Mouse (Mus musculus): ENCODE data around the gene Hamp2.
"Not testable (repeated sequence)": the region's sequence is repeated elsewhere in the genome, so short reads cannot be mapped to it uniquely, and the experiment has no call there.

Gene Hamp2

GRCm38 (mm10) chr7:30924581-30924980 is at the start of gene Hamp2:
Gene Hamp2, minus strand, starts transcription at chr7:30924681.
- not testable (repeated sequence) for DNase-seq

GRCm38 (mm10) chr7:30973501-30974289 is 49.2 kb upstream of the Hamp2 start, which contains the start of gene Fam187b:
Gene Fam187b, plus strand, starts transcription at chr7:30973790.
- DNase-seq = peak; percentile 71

GRCm38 (mm10) chr7:30973251-30973500 is 48.7 kb upstream of the Hamp2 start, which contains the start of gene Lsr:
Gene Lsr, minus strand, starts transcription at chr7:30973464.
- no peak for DNase-seq

GRCm38 (mm10) chr7:30972426-30973250 is 48.2 kb upstream of the Hamp2 start:
- DNase-seq = no peak

GRCm38 (mm10) chr7:30971901-30972300 is 47.4 kb upstream of the Hamp2 start:
- no peak for DNase-seq

- no peak for DNase-seq
These were observed 44.7 kb upstream of the Hamp2 start for GRCm38 (mm10) chr7:30969174-30969573.

GRCm38 (mm10) chr7:30968611-30969010 is 44.1 kb upstream of the Hamp2 start:
- DNase-seq = no peak

GRCm38 (mm10) chr7:30966657-30967056 is 42.2 kb upstream of the Hamp2 start:
- no peak for DNase-seq

- no peak for DNase-seq
These were observed 41.2 kb upstream of the Hamp2 start for GRCm38 (mm10) chr7:30965677-30966076.

GRCm38 (mm10) chr7:30964366-30964765 is 39.9 kb upstream of the Hamp2 start:
- DNase-seq = no peak

GRCm38 (mm10) chr7:30962862-30963261 is 38.4 kb upstream of the Hamp2 start:
- DNase-seq = no peak

- DNase-seq = no peak
These were observed 35.4 kb upstream of the Hamp2 start for GRCm38 (mm10) chr7:30959786-30960349.

- no peak for DNase-seq
These were observed 34.5 kb upstream of the Hamp2 start for GRCm38 (mm10) chr7:30958866-30959487.

GRCm38 (mm10) chr7:30958109-30958865 is 33.8 kb upstream of the Hamp2 start:
- DNase-seq = no peak

GRCm38 (mm10) chr7:30957367-30957783 is 32.9 kb upstream of the Hamp2 start:
- DNase-seq = peak; percentile 90

- peak; percentile 83 for DNase-seq
These were observed 32.4 kb upstream of the Hamp2 start, which contains the start of gene Usf2 for GRCm38 (mm10) chr7:30956756-30957366. Gene Usf2, minus strand, starts transcription at chr7:30956803.

- DNase-seq = no peak
These were observed 31.9 kb upstream of the Hamp2 start for GRCm38 (mm10) chr7:30956357-30956751.

GRCm38 (mm10) chr7:30955584-30956356 is 31.3 kb upstream of the Hamp2 start:
- DNase-seq = peak; percentile 75

- DNase-seq = no peak
These were observed 30.6 kb upstream of the Hamp2 start for GRCm38 (mm10) chr7:30954971-30955520.

GRCm38 (mm10) chr7:30954036-30954435 is 29.6 kb upstream of the Hamp2 start:
- no peak for DNase-seq

GRCm38 (mm10) chr7:30953459-30953858 is 29.0 kb upstream of the Hamp2 start:
- DNase-seq = no peak

All from right cerebral cortex, postnatal 25 days (tissue).